Mouse (Mus musculus): ENCODE results near the gene Mrpl12. TPM values are rescaled to one million over a fixed set of nuclear protein-coding genes. Genes with fewer than 3 reads are reported as not detected.

The Mrpl12 gene
- polyA plus RNA-seq, 1 experiment from 2014 or later: 162 TPM

DNA sequence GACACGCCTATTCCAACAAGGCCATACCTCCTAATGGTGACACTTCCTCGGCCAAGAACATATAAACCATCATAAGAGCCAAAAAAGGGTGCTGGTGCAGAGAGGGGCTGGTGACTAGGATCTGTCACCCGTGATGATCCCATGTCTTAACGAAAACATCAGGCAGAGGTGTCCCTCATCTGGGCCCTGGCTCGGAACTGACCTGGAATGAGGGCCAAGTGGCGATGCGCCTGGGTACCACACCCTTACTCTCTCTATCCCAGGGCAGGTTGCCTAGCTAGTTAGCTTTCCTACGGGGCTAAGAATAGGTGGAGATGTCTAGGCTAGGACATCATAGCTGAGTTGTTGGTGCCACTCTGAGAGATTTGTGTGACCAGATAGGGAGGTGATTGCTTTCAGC lies 49.7 kb downstream of the Mrpl12 start:
- Histone ChIP-seq H3K36me3 (replicated peaks; ENCODE audit: control insufficient read depth, insufficient read depth, low read depth, low read length) (no peaks in the 10 kb centered on the region), H3K9ac (replicated peaks; ENCODE audit: low read length) (no peak overlapping the region), H3K27ac (replicated peaks; ENCODE audit: low read depth, low read length) (no peak overlapping the region), H3K27me3 (ENCODE audit: control insufficient read depth, insufficient read depth, low read length) (peaks cover 38% of the 10 kb centered on the region), H3K4me2 (ENCODE audit: low read depth, low read length) (no peak overlapping the region), H3K9me3 (replicated peaks; ENCODE audit: control insufficient read depth, low read length) (no peaks in the 10 kb centered on the region), H3K4me1 (ENCODE audit: control insufficient read depth, insufficient read depth, low read length) (peaks cover 5% of the 10 kb centered on the region), H3K4me3 (ENCODE audit: low read depth, low read length) (no peak overlapping the region)
- ATAC-seq (replicated peaks; ENCODE audit: insufficient number of reproducible peaks, low FRiP score, low TSS enrichment, low read depth) (no peak), DNase-seq (ENCODE audit: low spot score) (no peak)
- WGBS: 85% methylated on average over 8 of the region's 8 CpGs

DNA sequence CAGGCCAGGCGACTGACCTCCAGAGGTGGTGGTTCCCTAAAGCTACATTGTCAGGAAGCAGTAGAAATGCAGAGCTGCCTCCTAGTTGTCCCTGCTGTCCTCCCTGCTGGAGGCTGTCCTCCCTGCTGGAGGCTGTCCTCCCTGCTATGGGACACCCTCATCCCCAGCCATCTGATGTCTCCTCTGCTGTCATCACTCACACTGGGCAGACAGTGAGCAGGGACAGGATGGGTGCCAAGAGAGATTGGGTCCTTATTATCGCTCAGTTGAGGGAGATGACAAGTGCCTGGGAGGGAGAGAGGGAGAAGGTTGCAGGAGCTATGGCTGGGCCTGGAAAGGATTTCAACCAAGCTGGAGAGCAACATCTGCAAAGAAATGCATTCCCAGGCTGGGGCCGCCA lies 50.7 kb downstream of the Mrpl12 start:
- H3K9ac ChIP-seq (replicated peaks; ENCODE audit: low read length): no peak overlapping the region
- ATAC-seq (replicated peaks; ENCODE audit: insufficient number of reproducible peaks, low FRiP score, low TSS enrichment, low read depth): no peak

DNA sequence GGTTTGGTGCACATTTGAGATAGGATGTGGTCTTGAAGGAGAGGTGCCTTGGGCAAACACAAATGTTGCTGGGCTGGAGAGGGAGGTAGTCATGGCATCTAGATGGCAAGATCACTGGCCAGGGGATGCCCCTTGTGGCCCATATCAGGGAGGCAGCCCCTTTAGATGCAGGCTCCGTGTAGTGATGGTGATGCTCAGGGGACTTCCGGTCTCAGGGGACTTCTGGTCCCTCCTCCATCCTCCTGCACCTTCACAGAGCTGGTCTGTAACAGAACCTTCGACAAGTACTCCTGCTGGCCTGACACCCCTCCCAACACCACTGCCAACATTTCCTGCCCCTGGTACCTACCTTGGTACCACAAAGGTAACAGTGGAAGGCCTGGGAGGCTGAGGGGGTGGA lies 51.4 kb downstream of the Mrpl12 start:
- ATAC-seq (replicated peaks; ENCODE audit: insufficient number of reproducible peaks, low FRiP score, low TSS enrichment, low read depth) (no peak), DNase-seq (ENCODE audit: low spot score) (no peak)
- H3K9me3 ChIP-seq (replicated peaks; ENCODE audit: control insufficient read depth, low read length): no peaks in the 10 kb centered on the region
- H3K9ac ChIP-seq (replicated peaks; ENCODE audit: low read length): no peak overlapping the region; the same call in 1 of the 2 replicates
- H3K4me3 ChIP-seq (ENCODE audit: low read depth, low read length): no peak overlapping the region
- H3K27me3 ChIP-seq (ENCODE audit: control insufficient read depth, insufficient read depth, low read length): peaks cover 21% of the 10 kb centered on the region
- WGBS: 67% methylated on average over 3 of the region's 3 CpGs
- H3K4me2 ChIP-seq (ENCODE audit: low read depth, low read length): no peak overlapping the region
- no peak overlapping the region for H3K27ac ChIP-seq (replicated peaks; ENCODE audit: low read depth, low read length)
- H3K4me1 ChIP-seq (ENCODE audit: control insufficient read depth, insufficient read depth, low read length): peaks cover 3% of the 10 kb centered on the region
- no peaks in the 10 kb centered on the region for H3K36me3 ChIP-seq (replicated peaks; ENCODE audit: control insufficient read depth, insufficient read depth, low read depth, low read length)

More for the DNA sequence above, 50.7 kb downstream of the Mrpl12 start:
- no peak overlapping the region for H3K4me2 ChIP-seq (ENCODE audit: low read depth, low read length)
- no peak overlapping the region for H3K4me3 ChIP-seq (ENCODE audit: low read depth, low read length)
- peaks cover 8% of the 10 kb centered on the region for H3K4me1 ChIP-seq (ENCODE audit: control insufficient read depth, insufficient read depth, low read length)
- H3K36me3 ChIP-seq (replicated peaks; ENCODE audit: control insufficient read depth, insufficient read depth, low read depth, low read length): no peaks in the 10 kb centered on the region
- DNase-seq (ENCODE audit: low spot score): no peak
- H3K27ac ChIP-seq (replicated peaks; ENCODE audit: low read depth, low read length): no peak overlapping the region
- H3K27me3 ChIP-seq (ENCODE audit: control insufficient read depth, insufficient read depth, low read length): peaks cover 27% of the 10 kb centered on the region
- H3K9me3 ChIP-seq (replicated peaks; ENCODE audit: control insufficient read depth, low read length): no peaks in the 10 kb centered on the region
- WGBS: 74% methylated on average over 3 of the region's 3 CpGs

DNA sequence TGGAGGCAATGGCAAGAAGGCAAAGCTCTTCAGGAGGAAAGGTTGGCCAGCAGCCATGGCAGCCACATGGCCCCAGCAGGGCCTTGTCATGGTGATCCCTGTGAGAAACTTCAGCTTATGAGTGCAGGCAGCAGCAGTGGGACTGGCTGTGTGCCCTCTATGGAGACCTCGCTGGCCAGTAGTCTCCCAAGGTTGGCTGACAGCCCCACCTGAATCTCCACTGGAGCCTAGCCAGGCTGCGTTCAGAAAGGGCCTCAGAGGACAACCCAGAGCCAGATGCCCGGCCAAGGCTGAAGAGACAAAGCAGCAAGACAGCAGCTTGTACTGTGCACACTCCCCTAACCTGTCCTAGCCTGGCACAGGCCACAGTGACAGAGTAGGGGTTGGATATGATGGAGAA lies 54.1 kb downstream of the Mrpl12 start:
- no peak overlapping the region for H3K27ac ChIP-seq (replicated peaks; ENCODE audit: low read depth, low read length)
- H3K4me3 ChIP-seq (ENCODE audit: low read depth, low read length): no peak overlapping the region
- H3K4me2 ChIP-seq (ENCODE audit: low read depth, low read length): no peak overlapping the region
- H3K9ac ChIP-seq (replicated peaks; ENCODE audit: low read length): no peak overlapping the region
- no peaks in the 10 kb centered on the region; the same call in none of the 2 replicates for H3K36me3 ChIP-seq (replicated peaks; ENCODE audit: control insufficient read depth, insufficient read depth, low read depth, low read length)
- 83% methylated on average over 3 of the region's 3 CpGs for WGBS
- peaks cover 3% of the 10 kb centered on the region; the same call in 1 of the 2 replicates for H3K4me1 ChIP-seq (ENCODE audit: control insufficient read depth, insufficient read depth, low read length)
- no peak for ATAC-seq (replicated peaks; ENCODE audit: insufficient number of reproducible peaks, low FRiP score, low TSS enrichment, low read depth)
- no peak for DNase-seq (ENCODE audit: low spot score)
- no peaks in the 10 kb centered on the region for H3K9me3 ChIP-seq (replicated peaks; ENCODE audit: control insufficient read depth, low read length)
- H3K27me3 ChIP-seq (ENCODE audit: control insufficient read depth, insufficient read depth, low read length): no peaks in the 10 kb centered on the region

Other genes starting within 250 kb of the Mrpl12 start
- 3,237 and 3,434 TPM in 2 replicates for gene Actg1, start 136.1 kb upstream of the Mrpl12 start, polyA plus RNA-seq (2014; fragmentation: Nextera tagmentation; extraction: Ambion mirVana)
- 0.20 and 0.28 TPM in 2 replicates for gene Fscn2, start 123.1 kb upstream of the Mrpl12 start, polyA plus RNA-seq (2014; fragmentation: Nextera tagmentation; extraction: Ambion mirVana)
- 20.5 and 24.2 TPM in 2 replicates for gene Faap100, start 105.8 kb upstream of the Mrpl12 start, polyA plus RNA-seq (2014; fragmentation: Nextera tagmentation; extraction: Ambion mirVana)
- gene Nploc4, start 46.9 kb upstream of the Mrpl12 start, polyA plus RNA-seq (2014; fragmentation: Nextera tagmentation; extraction: Ambion mirVana): 42.5 and 44.2 TPM in 2 replicates
- gene Tspan10, start 42.0 kb upstream of the Mrpl12 start, polyA plus RNA-seq (2014; fragmentation: Nextera tagmentation; extraction: Ambion mirVana): 0.56 and 1.2 TPM in 2 replicates
- gene Pde6g, start 31.1 kb upstream of the Mrpl12 start, polyA plus RNA-seq (2014; fragmentation: Nextera tagmentation; extraction: Ambion mirVana): 0.48 TPM in 1 of 2 replicates, not detected in the other
- gene Oxld1, start 26.5 kb upstream of the Mrpl12 start, polyA plus RNA-seq (2014; fragmentation: Nextera tagmentation; extraction: Ambion mirVana): 12.2 and 13.0 TPM in 2 replicates
- 26.7 and 28.5 TPM in 2 replicates for gene Ccdc137, start 26.5 kb upstream of the Mrpl12 start, polyA plus RNA-seq (2014; fragmentation: Nextera tagmentation; extraction: Ambion mirVana)
- 52.3 and 60.5 TPM in 2 replicates for gene Arl16, start 17.0 kb upstream of the Mrpl12 start, polyA plus RNA-seq (2014; fragmentation: Nextera tagmentation; extraction: Ambion mirVana)
- gene Slc25a10, start 7.2 kb downstream of the Mrpl12 start, polyA plus RNA-seq (2014; fragmentation: Nextera tagmentation; extraction: Ambion mirVana): 46.9 and 53.6 TPM in 2 replicates
- gene Gcgr, start 46.1 kb downstream of the Mrpl12 start, polyA plus RNA-seq (2014; fragmentation: Nextera tagmentation; extraction: Ambion mirVana): 0.43 and 0.91 TPM in 2 replicates
- 223 and 249 TPM in 2 replicates for gene Mcrip1, start 65.1 kb downstream of the Mrpl12 start, polyA plus RNA-seq (2014; fragmentation: Nextera tagmentation; extraction: Ambion mirVana)
- gene Ppp1r27, start 66.5 kb downstream of the Mrpl12 start, polyA plus RNA-seq (2014; fragmentation: Nextera tagmentation; extraction: Ambion mirVana): not detected in 2 replicates
- 626 and 629 TPM in 2 replicates for gene P4hb, start 88.6 kb downstream of the Mrpl12 start, polyA plus RNA-seq (2014; fragmentation: Nextera tagmentation; extraction: Ambion mirVana)
- 511 and 567 TPM in 2 replicates for gene Arhgdia, start 97.0 kb downstream of the Mrpl12 start, polyA plus RNA-seq (2014; fragmentation: Nextera tagmentation; extraction: Ambion mirVana)
- gene Alyref, start 113.8 kb downstream of the Mrpl12 start, polyA plus RNA-seq (2014; fragmentation: Nextera tagmentation; extraction: Ambion mirVana): 748 and 893 TPM in 2 replicates
- 177 and 197 TPM in 2 replicates for gene Anapc11, start 113.8 kb downstream of the Mrpl12 start, polyA plus RNA-seq (2014; fragmentation: Nextera tagmentation; extraction: Ambion mirVana)
- not detected in 2 replicates for gene Npb, start 123.9 kb downstream of the Mrpl12 start, polyA plus RNA-seq (2014; fragmentation: Nextera tagmentation; extraction: Ambion mirVana)
- 75.3 and 76.9 TPM in 2 replicates for gene Pcyt2, start 133.3 kb downstream of the Mrpl12 start, polyA plus RNA-seq (2014; fragmentation: Nextera tagmentation; extraction: Ambion mirVana)
- 20.7 and 20.8 TPM in 2 replicates for gene Sirt7, start 140.6 kb downstream of the Mrpl12 start, polyA plus RNA-seq (2014; fragmentation: Nextera tagmentation; extraction: Ambion mirVana)
- 16.7 and 18.1 TPM in 2 replicates for gene Mafg, start 149.0 kb downstream of the Mrpl12 start, polyA plus RNA-seq (2014; fragmentation: Nextera tagmentation; extraction: Ambion mirVana)
- 26.3 and 27.1 TPM in 2 replicates for gene Pycr1, start 159.2 kb downstream of the Mrpl12 start, polyA plus RNA-seq (2014; fragmentation: Nextera tagmentation; extraction: Ambion mirVana)
- gene Myadml2, start 163.5 kb downstream of the Mrpl12 start, polyA plus RNA-seq (2014; fragmentation: Nextera tagmentation; extraction: Ambion mirVana): not detected in 2 replicates
- 2.5 and 3.2 TPM in 2 replicates for gene Notum, start 176.6 kb downstream of the Mrpl12 start, polyA plus RNA-seq (2014; fragmentation: Nextera tagmentation; extraction: Ambion mirVana)
- gene Aspscr1, start 188.4 kb downstream of the Mrpl12 start, polyA plus RNA-seq (2014; fragmentation: Nextera tagmentation; extraction: Ambion mirVana): 99.6 and 107 TPM in 2 replicates
- gene Cenpx, start 229.1 kb downstream of the Mrpl12 start, polyA plus RNA-seq (2014; fragmentation: Nextera tagmentation; extraction: Ambion mirVana): 118 and 124 TPM in 2 replicates
- 35.0 and 35.9 TPM in 2 replicates for gene Lrrc45, start 229.3 kb downstream of the Mrpl12 start, polyA plus RNA-seq (2014; fragmentation: Nextera tagmentation; extraction: Ambion mirVana)
- 9.7 and 10.9 TPM in 2 replicates for gene Rac3, start 236.9 kb downstream of the Mrpl12 start, polyA plus RNA-seq (2014; fragmentation: Nextera tagmentation; extraction: Ambion mirVana)
- gene Dcxr, start 242.7 kb downstream of the Mrpl12 start, polyA plus RNA-seq (2014; fragmentation: Nextera tagmentation; extraction: Ambion mirVana): 10.7 and 11.7 TPM in 2 replicates
- 3.3 and 3.7 TPM in 2 replicates for gene Cbr2, start 247.5 kb downstream of the Mrpl12 start, polyA plus RNA-seq (2014; fragmentation: Nextera tagmentation; extraction: Ambion mirVana)

Measured in embryonic facial prominence, embryonic 11.5 days (tissue).